Mouse (Mus musculus): ENCODE data around the gene Bola1.

DNA sequence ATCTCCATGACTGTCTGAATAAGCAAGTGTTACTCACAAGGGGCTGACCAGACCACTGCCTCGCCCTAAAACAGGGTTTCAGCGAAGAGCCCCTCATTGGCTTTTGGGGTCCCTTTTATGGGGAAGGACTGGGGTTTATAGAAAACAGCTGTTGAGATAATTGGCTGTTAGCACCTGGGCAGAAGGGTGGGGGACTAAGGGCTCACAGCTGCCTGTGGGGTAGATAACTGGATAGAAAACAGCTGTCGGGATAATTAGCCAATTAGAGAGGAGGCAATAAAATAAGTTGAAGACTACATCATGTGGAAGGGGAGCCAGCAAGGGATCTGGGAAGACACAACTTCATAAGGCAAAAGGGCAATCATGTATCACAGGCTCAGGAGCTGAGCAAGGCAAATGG, 31.4 kb upstream of the Bola1 start:
- TF ChIP-seq EP300 (optimal IDR thresholded peaks at IDR 0.05): no peak
- no peak for TF ChIP-seq CTCF (IDR thresholded peaks at IDR 0.05; ENCODE audit: low read depth)

Data from stomach, postnatal 0 days (tissue).